Mouse (Mus musculus): ENCODE data around the gene Dlgap4.

The Dlgap4 gene

DNA sequence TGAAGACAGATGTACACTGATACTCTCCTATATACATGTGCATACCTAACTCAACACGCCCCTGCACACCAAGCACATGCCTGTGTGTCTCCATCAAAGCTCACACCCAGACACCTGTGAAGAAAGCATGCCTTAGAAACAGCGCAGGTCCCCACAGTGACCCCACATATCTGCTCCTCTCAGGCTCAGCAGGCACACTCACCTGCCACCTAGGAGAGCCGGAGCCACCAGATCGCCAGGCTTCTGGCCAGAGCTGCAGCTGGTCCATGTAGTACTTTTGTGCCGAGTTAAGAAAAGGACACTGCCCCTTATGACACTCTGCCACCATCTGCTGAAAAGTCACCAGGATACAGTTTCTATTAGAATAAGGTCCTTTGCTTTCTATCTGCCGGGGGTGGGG is 103.2 kb downstream of the Dlgap4 start:
- no peak for DNase-seq (ENCODE audit: low spot score in 2 of 2)

DNA sequence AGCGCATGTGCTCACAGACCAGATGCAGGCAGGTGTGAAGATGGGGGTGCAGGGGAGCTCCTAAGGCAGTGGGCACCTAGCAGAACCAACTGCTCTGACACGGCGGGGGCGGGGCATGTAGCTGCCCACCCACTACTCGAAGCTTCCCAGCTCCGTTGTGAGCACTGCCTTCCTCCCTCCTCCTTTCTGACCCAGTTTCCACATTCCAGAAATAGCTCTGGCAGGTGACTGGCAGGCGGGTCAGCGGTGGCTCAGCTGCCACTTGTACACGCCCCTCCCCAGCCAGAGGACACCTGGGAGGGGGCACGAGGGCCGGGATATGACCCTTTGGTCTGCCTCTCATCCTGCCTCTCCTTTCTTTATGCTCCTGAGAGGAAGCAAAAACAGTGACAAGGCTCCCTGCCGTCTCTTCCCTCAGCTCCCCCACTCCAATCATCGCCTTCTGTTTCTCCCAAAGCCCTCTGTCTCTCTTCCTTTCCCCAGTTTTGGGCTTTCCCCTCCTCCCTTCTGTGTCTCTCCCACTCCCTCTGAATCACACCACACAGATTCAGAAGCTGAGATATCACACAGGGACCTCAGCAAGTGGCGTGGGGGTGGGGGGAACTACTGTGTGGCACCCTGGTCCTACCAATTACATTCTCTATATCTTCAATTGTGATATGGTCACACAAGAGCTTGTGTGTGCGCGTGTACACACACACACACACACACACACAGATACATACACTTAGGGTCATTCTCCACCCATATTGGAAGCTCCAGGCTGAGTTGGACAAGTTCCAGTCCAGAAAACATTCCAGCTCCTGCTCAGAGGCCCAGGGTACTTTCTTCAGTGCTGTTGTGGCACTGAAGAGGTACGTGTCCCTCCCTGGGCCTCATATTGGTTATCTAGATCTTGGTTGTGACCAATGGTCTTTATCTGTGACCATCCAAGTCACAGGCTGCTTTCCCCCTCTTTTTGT is 104.1 kb downstream of the Dlgap4 start:
- no peak for DNase-seq (ENCODE audit: low spot score in 2 of 2)

DNA sequence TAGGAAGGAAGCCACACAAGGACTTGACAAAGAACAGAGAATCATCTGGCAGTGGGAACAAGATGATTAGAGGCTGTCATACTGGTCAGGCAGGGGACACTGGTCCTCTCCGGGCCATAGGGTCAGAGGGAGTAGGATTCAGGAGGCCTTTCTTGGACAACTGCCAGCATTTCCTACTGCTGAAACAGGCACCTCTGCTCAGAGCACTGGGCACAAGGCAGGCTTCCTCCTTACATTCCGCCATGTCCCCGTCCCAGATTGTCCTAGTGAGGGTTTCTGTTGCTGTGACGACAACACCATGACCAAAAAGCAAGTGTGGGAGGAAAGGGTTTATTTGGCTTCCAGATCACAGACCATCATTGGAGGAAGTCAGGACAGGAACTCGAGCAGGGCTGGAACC is 105.3 kb downstream of the Dlgap4 start:
- no peak for DNase-seq (ENCODE audit: low spot score in 2 of 2)

DNA sequence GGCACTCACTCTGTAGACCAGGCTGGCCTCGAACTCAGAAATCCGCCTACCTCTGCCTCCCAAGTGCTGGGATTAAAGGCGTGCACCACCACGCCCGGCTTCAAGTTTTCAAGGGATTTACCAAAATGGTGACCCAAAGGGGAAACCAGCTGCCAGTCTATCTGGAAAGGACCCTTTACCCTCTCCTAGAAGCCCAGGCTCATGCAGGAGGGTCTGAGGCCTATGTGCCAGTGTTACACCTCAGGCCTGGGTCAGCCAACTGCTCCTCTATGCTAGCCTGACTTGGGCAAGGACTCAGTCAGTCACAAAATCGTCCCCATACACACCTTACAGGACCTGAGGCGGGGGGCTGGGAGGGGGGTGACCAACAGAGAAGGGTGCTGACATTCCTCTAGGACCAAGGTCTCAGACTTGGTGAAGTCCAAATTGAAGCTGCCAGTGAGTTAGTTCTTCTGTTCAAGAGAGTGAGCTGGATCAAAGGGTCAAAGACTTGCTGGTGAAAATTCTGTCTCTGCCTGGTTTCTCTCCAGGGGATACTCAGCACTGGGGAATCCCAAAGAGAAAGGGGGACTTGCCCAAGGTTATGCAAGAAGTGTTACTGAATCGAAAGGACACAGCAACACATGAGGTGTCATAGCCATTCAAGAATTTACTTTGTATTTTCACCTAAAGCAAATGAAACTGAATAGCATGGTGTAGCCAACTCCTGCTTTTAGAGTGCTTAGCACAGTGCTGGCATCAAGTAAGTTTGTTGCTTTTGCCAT is 106.2 kb downstream of the Dlgap4 start:
- no peak for DNase-seq (ENCODE audit: low spot score in 2 of 2)

DNA sequence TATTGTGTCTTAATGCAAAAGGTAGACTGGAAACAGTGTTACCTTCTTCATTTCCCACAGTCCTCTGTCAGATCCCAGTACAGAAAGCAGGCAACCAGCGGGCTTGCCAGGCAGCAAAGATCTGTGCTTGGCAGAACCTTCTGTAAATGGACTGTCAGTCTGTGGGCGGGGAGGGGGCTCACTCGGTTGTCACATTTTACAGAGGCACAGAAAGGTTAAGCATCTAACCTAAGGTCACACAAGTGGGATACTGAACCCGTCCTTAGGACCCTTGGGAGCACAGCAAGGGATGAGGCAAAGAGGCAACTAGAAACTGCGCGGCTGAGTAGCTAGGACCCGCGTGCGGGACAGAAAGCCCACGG is 106.8 kb downstream of the Dlgap4 start:
- DNase-seq (ENCODE audit: low spot score in 2 of 2) = no peak

DNA sequence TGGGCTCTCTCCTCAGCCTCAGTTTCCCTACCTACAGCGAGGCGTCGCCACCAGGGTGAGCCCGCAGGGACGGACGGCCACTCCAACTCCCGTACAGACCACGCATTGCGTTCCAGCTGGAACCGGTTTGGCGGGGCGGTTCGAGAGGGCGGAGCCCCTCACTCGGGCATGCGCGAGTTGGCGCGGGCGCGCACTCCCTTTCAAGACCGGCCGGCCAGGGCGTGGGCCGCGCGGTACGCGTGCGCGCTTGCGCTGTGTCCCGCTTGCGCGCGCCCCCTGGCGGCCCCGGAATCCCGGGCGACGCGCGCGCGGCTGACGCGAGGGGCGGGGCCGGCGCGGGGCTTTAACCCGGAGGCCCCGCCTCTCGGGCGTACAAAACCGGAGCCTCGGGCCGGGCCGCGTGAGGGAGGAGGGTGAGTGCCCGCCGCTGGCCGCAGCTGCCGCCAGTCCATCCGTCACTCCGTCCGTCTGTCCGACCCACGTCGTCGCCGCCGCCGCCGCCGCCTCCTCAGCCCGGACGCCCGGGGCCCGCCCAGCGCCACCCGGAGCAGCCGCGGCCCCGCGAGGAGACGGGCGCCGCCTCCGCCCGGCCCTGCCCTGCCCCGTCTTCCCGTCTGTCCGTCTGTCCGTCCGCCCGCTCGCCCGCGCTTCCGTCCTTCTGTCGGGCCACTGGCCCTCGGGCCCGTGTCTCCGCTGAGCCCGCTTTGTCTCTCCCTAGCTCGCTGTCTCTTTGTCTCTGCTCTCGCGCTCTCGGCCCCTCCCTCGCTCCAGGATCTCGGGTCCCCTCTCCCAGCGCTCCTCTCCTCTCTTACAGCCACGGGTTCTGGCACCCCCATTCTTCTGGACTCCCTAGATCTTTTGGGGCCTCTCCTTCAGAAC is 107.4 kb downstream of the Dlgap4 start:
- peak; percentile 91 to 96 for DNase-seq (ENCODE audit: low spot score in 2 of 2)

DNA sequence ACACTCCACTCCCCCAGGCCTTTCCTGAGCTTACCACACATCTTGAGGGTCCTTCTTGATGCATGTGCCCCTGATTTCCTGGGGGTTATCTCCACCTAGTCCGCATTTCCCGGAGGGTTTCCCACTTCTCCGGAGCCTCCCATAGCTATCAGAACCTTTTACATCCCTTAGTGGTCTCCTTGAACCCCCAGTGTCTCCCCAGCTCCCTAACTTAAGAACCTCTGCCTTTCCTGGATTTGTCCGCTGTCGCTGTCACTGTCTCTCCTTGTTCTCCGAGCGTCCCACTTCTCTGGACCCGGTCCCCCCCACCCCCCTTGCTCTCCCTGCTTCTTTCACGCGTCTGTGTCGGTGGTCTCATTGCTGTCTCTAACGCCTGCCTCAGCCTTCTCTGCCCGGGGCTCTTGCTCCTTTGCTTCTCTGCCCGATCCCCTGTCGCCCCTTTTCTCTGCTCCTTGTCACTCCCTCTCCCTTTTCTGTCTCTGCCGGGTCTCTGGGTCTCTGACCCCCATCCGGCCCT is 108.1 kb downstream of the Dlgap4 start:
- no peak for DNase-seq (ENCODE audit: low spot score in 2 of 2)

DNA sequence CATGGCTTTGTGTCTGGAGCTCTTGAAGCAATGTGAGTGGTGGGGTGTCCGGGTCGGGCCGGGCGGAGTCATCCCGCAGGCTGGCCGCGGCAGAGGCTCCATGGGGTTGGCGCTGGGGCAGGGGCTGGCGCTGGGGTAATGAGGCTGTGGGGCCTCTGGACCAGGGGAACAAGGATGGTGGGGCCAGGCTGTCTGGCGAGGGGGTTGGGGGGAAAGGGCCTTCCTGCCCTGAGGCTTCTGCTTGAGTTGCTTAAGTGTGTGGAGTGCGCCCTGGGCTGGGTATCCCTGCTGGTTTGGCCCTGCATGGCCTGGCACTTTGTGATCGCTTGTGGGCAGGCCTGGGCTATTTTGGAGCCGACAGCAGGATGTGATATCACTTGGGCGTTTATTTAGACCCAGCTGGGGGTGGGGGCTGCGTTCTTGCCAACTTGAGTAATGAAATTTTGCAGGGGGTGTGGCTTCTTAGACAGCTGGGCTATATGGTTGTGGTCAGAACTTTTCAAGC is 108.6 kb downstream of the Dlgap4 start:
- peak in 1 of 2 experiments; percentile 38 for DNase-seq (ENCODE audit: low spot score in 2 of 2)

DNA sequence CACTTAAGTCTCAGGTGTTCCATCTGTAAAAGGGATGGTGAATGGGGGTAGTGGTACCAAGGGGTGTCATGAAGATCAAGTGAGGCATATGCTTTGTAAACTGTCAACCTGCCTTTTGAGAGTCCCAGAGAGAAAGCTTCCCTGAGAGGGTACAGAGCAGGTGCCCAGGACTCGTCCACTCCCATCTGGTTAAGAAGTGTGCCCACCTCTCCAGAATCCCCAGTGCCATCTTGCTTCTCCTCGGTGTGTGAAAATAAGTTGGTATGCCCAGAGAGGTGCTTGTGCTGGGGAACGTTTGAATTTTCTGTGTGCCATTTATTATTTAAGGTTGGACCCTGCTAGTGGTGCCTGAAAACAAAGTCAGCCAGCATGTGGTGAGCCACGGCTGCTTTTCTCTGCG is 109.2 kb downstream of the Dlgap4 start:
- no peak for DNase-seq (ENCODE audit: low spot score in 2 of 2)

DNA sequence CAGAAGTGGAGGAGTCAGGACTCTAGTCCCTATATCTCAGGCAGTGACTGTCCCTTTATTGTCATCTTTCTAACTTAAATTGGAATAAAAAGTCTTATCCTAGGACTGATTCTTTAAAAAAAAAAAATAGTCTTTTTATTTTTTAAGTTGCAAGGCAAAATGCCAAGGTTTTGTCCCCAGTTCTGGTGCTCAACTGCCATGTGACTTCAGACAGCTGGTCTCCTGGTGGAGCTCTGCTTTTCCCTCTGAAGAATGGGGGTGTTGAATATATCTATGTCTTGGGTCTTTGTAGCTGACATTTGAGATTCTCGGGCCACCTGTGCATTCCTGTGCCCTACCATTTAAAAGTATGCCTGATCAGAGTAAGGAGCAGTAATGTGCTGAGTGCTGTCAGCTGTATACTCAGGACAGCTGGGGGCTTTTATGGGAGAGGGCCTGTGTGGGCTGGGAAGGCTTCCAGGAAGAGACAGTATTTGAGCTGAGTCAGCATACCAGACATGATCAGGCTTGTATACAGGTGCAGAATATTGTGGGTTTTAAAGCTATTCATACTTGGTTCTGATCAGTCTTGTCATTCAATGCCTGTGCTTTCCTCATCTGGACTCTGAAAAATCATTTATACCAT is 110.5 kb downstream of the Dlgap4 start:
- no peak for DNase-seq (ENCODE audit: low spot score in 2 of 2)

DNA sequence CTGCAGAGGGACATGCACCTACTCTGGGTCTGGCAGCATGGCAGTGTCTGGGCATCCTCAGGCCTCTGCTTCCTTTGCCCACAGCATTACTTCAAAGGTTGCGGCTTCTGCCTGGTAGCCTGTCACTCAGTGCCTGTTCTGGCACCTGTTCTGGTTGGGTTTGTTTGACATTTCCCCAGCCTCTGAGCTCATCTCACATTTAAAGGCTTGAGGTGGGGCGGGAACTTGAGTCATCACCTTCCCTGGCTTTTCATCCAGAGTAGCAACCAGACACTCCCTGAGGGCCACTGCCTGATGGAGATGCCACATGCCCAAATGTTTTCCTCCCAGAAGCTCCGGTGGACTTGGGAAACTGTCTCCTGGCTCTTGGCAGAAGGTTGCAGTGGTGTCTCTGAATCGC is 111.4 kb downstream of the Dlgap4 start:
- DNase-seq (ENCODE audit: low spot score in 2 of 2) = no peak

DNA sequence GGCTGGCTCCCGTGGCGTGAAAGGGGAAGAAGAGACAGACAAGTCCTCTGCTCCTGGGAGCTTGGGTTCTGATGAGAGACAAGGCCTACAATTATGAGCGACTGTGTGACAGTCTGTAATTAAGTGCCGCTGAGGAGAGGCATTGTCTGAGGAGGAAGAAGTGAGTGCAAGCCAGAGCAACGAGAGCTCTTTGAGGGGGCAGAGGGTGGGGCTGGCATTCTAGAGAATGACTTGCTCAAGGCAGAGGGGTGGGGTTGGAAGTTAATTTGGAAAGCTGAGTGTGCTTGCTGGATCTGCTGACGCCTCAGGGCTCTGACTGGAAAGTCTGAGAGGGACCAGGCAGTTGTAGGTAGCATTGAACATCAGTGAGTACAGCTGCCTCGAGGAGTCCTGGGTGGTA is 112.8 kb downstream of the Dlgap4 start:
- DNase-seq (ENCODE audit: low spot score in 2 of 2) = no peak

DNA sequence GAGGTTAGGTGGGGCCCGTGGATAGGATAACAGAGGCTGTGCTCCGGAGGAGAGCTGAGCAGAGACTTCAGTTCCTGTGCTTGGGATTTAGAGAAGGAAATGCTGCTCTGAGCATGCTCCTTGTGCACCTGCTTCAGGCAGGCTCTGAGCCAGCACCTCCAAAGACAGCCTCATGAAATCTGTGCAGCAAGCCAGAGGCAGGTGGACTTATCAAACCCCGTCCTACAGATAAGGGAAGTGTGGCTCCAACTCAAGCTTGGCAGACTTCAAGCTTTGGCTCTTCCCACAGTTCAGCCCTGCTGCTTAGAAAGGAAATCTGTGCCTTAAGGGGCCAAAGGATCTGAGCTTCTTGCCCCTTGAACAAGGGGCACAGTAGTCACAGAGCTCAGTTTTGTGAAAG is 113.4 kb downstream of the Dlgap4 start:
- DNase-seq (ENCODE audit: low spot score in 2 of 2) = no peak

DNA sequence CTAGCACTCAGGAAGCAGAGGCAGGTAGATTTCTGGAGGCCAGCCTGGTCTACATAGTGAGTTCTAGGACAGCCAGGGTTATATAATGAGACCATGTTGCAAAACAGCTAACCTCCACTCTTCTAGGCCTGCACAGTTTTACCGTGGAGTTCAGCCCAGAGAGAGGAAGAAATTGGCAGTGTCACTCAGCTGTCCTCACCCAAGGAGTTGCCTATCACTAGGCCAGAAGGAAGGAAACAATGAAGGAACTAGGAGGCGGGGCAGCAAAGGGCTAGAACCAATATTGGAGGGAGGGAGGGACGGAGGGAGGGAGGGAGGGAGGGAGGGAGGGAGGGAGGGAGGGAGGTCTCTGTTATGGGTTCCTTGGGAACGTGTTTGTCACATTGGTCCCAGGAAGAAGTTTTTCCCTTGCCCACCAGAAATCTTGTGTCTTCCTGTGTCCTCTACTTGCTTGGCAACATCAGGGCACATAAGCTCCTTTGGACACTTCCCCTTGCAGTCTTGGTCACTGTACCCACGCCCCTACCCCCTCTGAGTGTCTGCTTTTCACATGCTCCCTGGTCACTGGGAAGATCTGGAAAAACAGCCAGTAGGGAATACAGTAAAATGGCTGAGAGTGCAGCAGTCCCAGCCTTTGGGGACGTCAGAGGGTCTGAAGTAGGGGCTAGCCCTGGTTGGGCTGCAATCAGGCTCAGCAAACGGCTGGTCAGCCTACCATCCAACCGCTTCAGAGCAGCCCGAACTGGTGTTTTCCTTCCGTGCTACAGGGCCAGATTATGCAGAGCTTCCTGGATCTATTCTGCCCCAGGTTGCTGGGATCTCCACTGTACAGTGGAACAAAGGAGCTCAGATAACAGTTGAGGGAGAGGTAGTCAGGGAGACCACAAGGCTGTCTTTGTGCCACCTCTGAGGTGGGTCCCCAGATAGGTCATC is 116.3 kb downstream of the Dlgap4 start:
- no peak for DNase-seq (ENCODE audit: low spot score in 2 of 2)

DNA sequence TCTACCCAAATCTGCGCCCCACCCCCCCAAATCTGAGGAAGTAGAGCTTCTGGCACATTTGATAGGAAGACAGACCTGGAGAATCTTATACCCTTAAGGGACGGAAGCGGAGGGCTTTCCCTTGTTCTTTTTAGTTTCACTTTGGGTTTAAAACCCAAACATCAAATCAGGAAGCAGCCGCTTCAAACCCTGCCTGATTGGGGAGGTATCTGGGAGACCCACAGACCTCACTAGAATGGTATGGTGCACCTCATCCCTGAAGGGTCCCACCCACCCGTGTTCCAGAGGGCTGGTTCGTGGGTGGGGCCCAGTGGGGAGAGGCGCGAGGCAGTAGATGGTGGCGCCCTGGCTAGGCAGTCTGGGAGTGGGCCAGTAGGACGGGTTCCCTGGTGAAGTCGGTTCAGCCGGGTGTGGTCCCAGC is 117.0 kb downstream of the Dlgap4 start:
- DNase-seq (ENCODE audit: low spot score in 2 of 2) = no peak

DNA sequence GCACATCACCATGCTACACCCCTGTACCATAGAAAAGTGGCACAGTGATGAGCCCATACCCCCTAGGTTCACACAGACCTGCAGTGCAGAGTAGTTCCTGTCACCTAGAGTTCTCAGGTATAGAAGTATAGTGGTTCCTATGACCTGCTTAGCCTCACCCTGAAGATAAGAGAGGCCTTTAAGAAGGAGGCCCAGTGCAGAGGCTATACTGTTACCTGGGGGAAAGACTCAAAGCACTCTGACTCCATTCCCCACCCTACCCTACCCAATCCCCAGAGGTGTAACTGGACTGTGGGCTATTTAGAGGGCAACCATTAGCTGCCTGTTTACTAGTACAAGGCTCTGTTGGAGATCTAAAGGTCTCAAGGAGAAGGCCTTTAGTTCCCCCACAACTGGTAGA is 118.1 kb downstream of the Dlgap4 start:
- DNase-seq (ENCODE audit: low spot score in 2 of 2) = no peak

DNA sequence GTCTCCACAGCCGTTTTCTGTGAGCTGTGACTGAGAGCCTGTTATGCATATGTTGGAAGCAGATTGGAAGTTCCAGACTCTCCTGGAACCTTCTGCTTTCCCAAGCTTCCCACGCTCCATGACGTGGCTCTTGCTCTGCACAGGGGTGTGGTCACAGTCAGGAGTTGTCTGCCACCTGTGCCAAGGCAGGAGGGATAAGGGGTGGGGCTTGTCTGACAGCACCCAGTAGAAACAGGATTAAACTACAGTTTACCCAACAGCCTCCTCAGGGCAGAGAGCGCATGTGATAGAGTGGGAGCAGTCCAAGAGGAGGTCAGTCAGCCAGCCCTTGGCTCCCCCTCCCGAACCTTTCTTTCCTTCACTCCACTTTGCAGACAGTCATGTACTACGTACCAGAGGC is 118.6 kb downstream of the Dlgap4 start:
- no peak for DNase-seq (ENCODE audit: low spot score in 2 of 2)

DNA sequence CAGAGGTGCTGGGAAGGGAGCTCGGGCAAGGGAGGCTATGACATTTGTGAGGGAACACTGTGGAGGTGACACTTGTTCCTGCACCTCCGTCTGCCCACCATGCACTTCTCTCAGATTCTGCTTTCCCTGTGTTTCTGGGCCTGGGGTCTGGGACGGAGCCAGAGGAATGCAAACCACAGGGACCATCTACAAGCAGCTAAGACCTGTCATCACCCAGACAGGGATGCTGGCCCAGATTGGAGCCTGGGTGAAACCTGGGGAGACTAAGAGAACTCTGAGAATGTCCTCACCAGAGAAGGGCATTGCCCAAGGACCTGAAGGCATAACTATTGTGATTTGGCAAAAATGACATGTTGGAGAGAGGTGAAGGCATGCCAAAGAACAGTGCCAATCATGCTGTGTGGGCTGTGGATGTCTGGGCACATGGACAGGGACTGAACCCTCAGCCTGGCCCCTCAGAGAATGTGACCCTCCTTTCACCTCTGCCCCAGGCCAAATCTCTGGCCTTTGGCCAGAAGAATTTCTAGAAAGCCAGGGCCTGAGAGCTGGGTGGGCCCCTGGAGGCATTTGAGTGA is 122.3 kb downstream of the Dlgap4 start:
- DNase-seq (ENCODE audit: low spot score in 2 of 2) = no peak

DNA sequence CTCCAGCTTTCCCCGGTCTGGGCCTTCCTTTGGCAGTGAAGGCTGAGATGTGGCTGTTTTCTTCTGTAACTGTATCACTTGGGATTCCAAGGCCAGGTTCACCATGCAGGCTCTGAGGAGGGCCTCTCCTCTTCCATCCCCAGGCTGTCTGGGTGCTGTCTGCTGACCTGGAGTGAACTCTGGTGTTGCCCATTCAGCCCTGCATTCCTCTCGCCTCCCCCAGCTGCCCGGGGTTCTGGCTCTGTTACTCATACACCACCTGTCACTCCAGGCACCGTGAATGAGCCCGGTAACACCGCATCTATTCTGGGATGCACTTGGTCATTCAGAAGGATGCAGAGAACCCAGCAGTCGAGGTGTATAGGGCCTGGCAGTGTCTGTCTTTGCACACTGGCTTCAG is 123.3 kb downstream of the Dlgap4 start:
- no peak for DNase-seq (ENCODE audit: low spot score in 2 of 2)

DNA sequence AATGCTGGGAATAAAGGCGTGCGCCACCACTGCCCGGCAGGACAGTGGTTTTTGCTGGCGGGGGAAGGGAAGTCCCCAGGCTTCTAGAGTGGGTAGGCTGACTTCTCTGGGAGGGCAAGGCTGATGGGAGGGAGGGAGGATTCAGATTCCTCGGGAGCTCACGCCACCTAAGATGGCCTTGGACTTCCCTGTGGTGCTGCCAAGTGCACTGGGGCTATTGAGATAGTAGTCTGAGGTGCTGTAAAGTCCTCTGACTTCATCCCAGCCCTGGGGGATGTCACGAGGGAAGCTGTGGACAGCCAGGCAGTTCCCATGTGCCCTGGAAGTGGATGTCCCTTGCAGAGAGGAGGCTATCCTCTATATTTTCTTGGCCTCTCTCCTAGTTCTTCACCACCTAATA is 124.5 kb downstream of the Dlgap4 start:
- DNase-seq (ENCODE audit: low spot score in 2 of 2) = no peak
